In genomic region chr1:167788684-167789413, GRCm38 (mm10) we compare ENCODE assay signal across 16 mouse cellular contexts.
DNase-seq lines count a peak whose midpoint lies in the region; ATAC-seq and TF ChIP-seq lines count a peak whose summit lies in the region.
"Had no signal": no experiment of that assay in that cellular context is flagged by ENCODE, and none has a peak within 500 bp of the region (broad histone marks: within the 10 kb centered on the region; RNA-seq: fewer than 3 reads in every experiment).

No protein-coding gene starts in this region.

- WGBS in kidney, postnatal 0 days, result 22% methylated on average over 12 of the region's 12 CpGs
- WGBS in embryonic facial prominence, embryonic 10.5 days, result 64% methylated on average over 12 of the region's 12 CpGs
- WGBS in stomach, postnatal 0 days, result 44% methylated on average over 12 of the region's 12 CpGs

- no peaks in the 10 kb centered on the region for H3K36me3 ChIP-seq in kidney, postnatal 0 days (ENCODE audit: insufficient read depth, low read length)
- H3K36me3 ChIP-seq in embryonic facial prominence, embryonic 10.5 days (replicated peaks), result no peaks in the 10 kb centered on the region
- no peaks in the 10 kb centered on the region for H3K36me3 ChIP-seq in stomach, postnatal 0 days (ENCODE audit: control insufficient read depth, insufficient read depth, low read length)
- H3K36me3 ChIP-seq: liver, embryonic 12.5 days had no signal

- H3K4me2 ChIP-seq in kidney, postnatal 0 days (ENCODE audit: low read length), result 0 out of 2 replicates have a peak overlapping the region, but pooled peaks have one; percentile 18
- H3K4me2 ChIP-seq in stomach, postnatal 0 days (replicated peaks; ENCODE audit: low read depth), result no peak overlapping the region
- H3K4me2 ChIP-seq: liver, embryonic 12.5 days had no signal

- no peak for TF ChIP-seq CTCF in kidney, postnatal 0 days (IDR thresholded peaks at IDR 0.05; ENCODE audit: low read depth)
- TF ChIP-seq CTCF in stomach, postnatal 0 days (IDR thresholded peaks at IDR 0.05; ENCODE audit: low read depth), result no peak

- H3K27me3 ChIP-seq in kidney, postnatal 0 days (ENCODE audit: insufficient read depth, low read length), result peaks cover 4% of the 10 kb centered on the region; the same call in 1 of the 2 replicates
- H3K27me3 ChIP-seq in embryonic facial prominence, embryonic 10.5 days (replicated peaks; ENCODE audit: low read depth, poor library complexity, severe bottlenecking), result 0 out of 2 replicates have a peak, but pooled peaks cover 10% of the 10 kb centered on the region
- no peaks in the 10 kb centered on the region for H3K27me3 ChIP-seq in stomach, postnatal 0 days (ENCODE audit: control insufficient read depth, insufficient read depth, low read length)
- H3K27me3 ChIP-seq: CH12.LX had no signal

- H3K4me3 ChIP-seq in kidney, postnatal 0 days (replicated peaks; ENCODE audit: low read depth, low read length), result no peak overlapping the region
- H3K4me3 ChIP-seq in embryonic facial prominence, embryonic 10.5 days, result no peak overlapping the region
- no peak overlapping the region for H3K4me3 ChIP-seq in stomach, postnatal 0 days (ENCODE audit: low read depth, low read length)
- H3K4me3 ChIP-seq: heart, adult 2 months; liver, embryonic 12.5 days had no signal

- peak; percentile 41 for DNase-seq in embryo, embryonic 10 days (ENCODE audit: low spot score)
- DNase-seq in embryo, embryonic 9.5 days (ENCODE audit: extremely low spot score), result no peak
- peak; percentile 51 for DNase-seq in kidney, postnatal 0 days (ENCODE audit: low spot score)
- no peak for DNase-seq in kidney, postnatal 14 days
- DNase-seq in embryonic facial prominence, embryonic 10.5 days (ENCODE audit: low spot score), result peak; percentile 45
- DNase-seq in mesoderm, embryonic 11.5 days (ENCODE audit: low read depth, low spot score), result peak; percentile 60
- DNase-seq in stomach, postnatal 0 days (ENCODE audit: low spot score), result no peak
- no peak for DNase-seq in right cerebral cortex, adult 2 months (ENCODE audit: low spot score in 2 of 2)
- DNase-seq: cerebellum, adult 11-12 months; heart, adult 2 months; heart, postnatal 10 days; lung, postnatal 4 days; right cerebral cortex, postnatal 4 days; thymus, postnatal 36 days had no signal

- no peaks in the 10 kb centered on the region for H3K9me3 ChIP-seq in kidney, postnatal 0 days (replicated peaks; ENCODE audit: low read length)
- H3K9me3 ChIP-seq in embryonic facial prominence, embryonic 10.5 days, result no peaks in the 10 kb centered on the region
- no peaks in the 10 kb centered on the region for H3K9me3 ChIP-seq in stomach, postnatal 0 days (ENCODE audit: control insufficient read depth, low read length)
- H3K9me3 ChIP-seq: liver, embryonic 12.5 days had no signal

- no peak overlapping the region for H3K9ac ChIP-seq in kidney, postnatal 0 days (ENCODE audit: low read depth, low read length)
- no peak overlapping the region for H3K9ac ChIP-seq in stomach, postnatal 0 days (ENCODE audit: low read length)
- H3K9ac ChIP-seq: liver, embryonic 12.5 days had no signal

- H3K4me1 ChIP-seq in kidney, postnatal 0 days (replicated peaks; ENCODE audit: insufficient read depth, low read length), result no peaks in the 10 kb centered on the region
- H3K4me1 ChIP-seq in embryonic facial prominence, embryonic 10.5 days, result peaks cover 12% of the 10 kb centered on the region
- no peaks in the 10 kb centered on the region for H3K4me1 ChIP-seq in stomach, postnatal 0 days (replicated peaks; ENCODE audit: control insufficient read depth, insufficient read depth)
- H3K4me1 ChIP-seq: liver, embryonic 12.5 days had no signal

- no peak overlapping the region for H3K27ac ChIP-seq in kidney, postnatal 0 days
- no peak overlapping the region for H3K27ac ChIP-seq in embryonic facial prominence, embryonic 10.5 days (replicated peaks)
- H3K27ac ChIP-seq in stomach, postnatal 0 days (replicated peaks), result no peak overlapping the region
- H3K27ac ChIP-seq: heart, adult 2 months; liver, embryonic 12.5 days had no signal

- ATAC-seq in kidney, postnatal 0 days (replicated peaks; ENCODE audit: low FRiP score, low read depth), result no peak
- ATAC-seq in stomach, postnatal 0 days (ENCODE audit: low FRiP score, low TSS enrichment), result no peak
- ATAC-seq: liver, embryonic 12.5 days had no signal

- no peak for TF ChIP-seq EP300 in stomach, postnatal 0 days (optimal IDR thresholded peaks at IDR 0.05)

Comparison
In these comparisons a context has a peak if more than half of its experiments do, and no peak if none do; other contexts are left out.
1. DNase-seq: peak in embryo, embryonic 10 days (single experiment), kidney, postnatal 0 days (single experiment), embryonic facial prominence, embryonic 10.5 days (single experiment) and mesoderm, embryonic 11.5 days (single experiment); none in embryo, embryonic 9.5 days (single experiment), kidney, postnatal 14 days (single experiment), stomach, postnatal 0 days (single experiment) and right cerebral cortex, adult 2 months (0 of 2).